Mouse (Mus musculus): ENCODE data around the gene Zfp513. TPM values are rescaled to one million over a fixed set of nuclear protein-coding genes. Genes with fewer than 3 reads are reported as not detected.

Gene Zfp513
- total RNA-seq, 2 experiments from 2014 or later = 13.7 to 14.4 TPM

- DNase-seq = no peak
Observed at GRCm38 (mm10) chr5:31199893-31200292, 2.2 kb downstream of the Zfp513 start.

GRCm38 (mm10) chr5:31199321-31199892, 2.7 kb downstream of the Zfp513 start:
- no peak for DNase-seq

- DNase-seq = no peak
Observed at GRCm38 (mm10) chr5:31198616-31199320, 3.3 kb downstream of the Zfp513 start.

GRCm38 (mm10) chr5:31198170-31198569, 3.9 kb downstream of the Zfp513 start:
- no peak for DNase-seq

- DNase-seq = no peak
Observed at GRCm38 (mm10) chr5:31197072-31197471, 5.0 kb downstream of the Zfp513 start.

GRCm38 (mm10) chr5:31196207-31196606, 5.9 kb downstream of the Zfp513 start:
- no peak for DNase-seq

- DNase-seq = no peak
Observed at GRCm38 (mm10) chr5:31195671-31196070, 6.4 kb downstream of the Zfp513 start.

GRCm38 (mm10) chr5:31194486-31195485, 7.3 kb downstream of the Zfp513 start:
- no peak for DNase-seq

- DNase-seq = no peak
Observed at GRCm38 (mm10) chr5:31193631-31194281, 8.3 kb downstream of the Zfp513 start.

- DNase-seq = peak; percentile 99
Observed at GRCm38 (mm10) chr5:31192939-31193630, 9.0 kb downstream of the Zfp513 start, which contains the start of the genes Snx17 and Eif2b4. Snx17 (plus strand) TSS chr5:31193227. Eif2b4 (minus strand) TSS chr5:31193430.

GRCm38 (mm10) chr5:31192045-31192938, 9.8 kb downstream of the Zfp513 start:
- peak; percentile 82 for DNase-seq

GRCm38 (mm10) chr5:31190201-31190600, 11.9 kb downstream of the Zfp513 start:
- no peak for DNase-seq

- DNase-seq = no peak
Observed at GRCm38 (mm10) chr5:31188223-31188840, 13.8 kb downstream of the Zfp513 start.

GRCm38 (mm10) chr5:31183678-31184077, 18.4 kb downstream of the Zfp513 start:
- DNase-seq = no peak

GRCm38 (mm10) chr5:31181183-31181770, 20.8 kb downstream of the Zfp513 start:
- DNase-seq = no peak

GRCm38 (mm10) chr5:31179766-31180630, 22.1 kb downstream of the Zfp513 start, which contains the start of the genes Gm29609 and Gtf3c2:
Gm29609 (minus strand) TSS chr5:31179911.
Gtf3c2 (minus strand) TSS chr5:31180144.
- peak; percentile 95 for DNase-seq

GRCm38 (mm10) chr5:31179301-31179765, 22.8 kb downstream of the Zfp513 start:
- peak; percentile 38 for DNase-seq

- no peak for DNase-seq
Observed at GRCm38 (mm10) chr5:31168630-31169029, 33.5 kb downstream of the Zfp513 start.
